Mouse (Mus musculus): ENCODE results near the gene Slc30a7.

GRCm38 (mm10) chr3:115892341-115892740 lies 114.9 kb downstream of the Slc30a7 start:
- TF ChIP-seq HCFC1 (IDR thresholded peaks at IDR 0.05; ENCODE audit: low read depth, low read length) (no peak), CTCF (IDR thresholded peaks at IDR 0.05 in 2 of 3, conservative IDR thresholded peaks at IDR 0.05 in 1 of 3; ENCODE audit: control insufficient read depth in 1 of 3, insufficient read depth in 1 of 3, low read depth in 2 of 3, low read length in 3 of 3, poor library complexity in 1 of 3, severe bottlenecking in 1 of 3) (no peak), ELF1 (IDR thresholded peaks at IDR 0.05; ENCODE audit: low read depth, low read length) (no peak)

All from MEL (cell line).